Mouse (Mus musculus): Measurements from ENCODE around the gene Rbm4. TPM values are rescaled to one million over a fixed set of nuclear protein-coding genes. Genes with fewer than 3 reads are reported as not detected.

Gene Rbm4
- polyA plus RNA-seq, 1 experiment from 2014 or later, result 22.2 TPM

DNA sequence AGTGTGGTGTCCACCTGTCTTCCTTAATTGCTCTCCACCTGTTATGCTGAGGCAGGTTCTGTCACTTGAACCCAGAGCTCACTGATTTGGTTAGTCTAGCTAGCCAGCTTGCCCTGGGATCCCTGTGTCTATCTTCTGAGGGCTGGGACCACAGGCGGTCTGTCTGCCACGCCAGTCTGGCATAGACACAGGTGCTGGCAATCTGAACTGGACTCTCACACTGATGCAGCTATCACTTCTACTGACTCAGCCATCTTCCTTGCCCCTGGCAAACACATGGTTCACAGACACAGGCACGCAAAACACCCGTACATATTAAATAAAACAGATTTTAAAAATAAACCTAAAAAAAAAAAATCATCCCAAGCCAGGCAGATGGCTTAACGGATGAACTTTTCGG is 43.3 kb upstream of the Rbm4 start:
- Histone ChIP-seq H3K9me3 (ENCODE audit: control insufficient read depth, low read length) (no peaks in the 10 kb centered on the region), H3K4me3 (ENCODE audit: low read depth, low read length) (no peak overlapping the region), H3K4me1 (replicated peaks; ENCODE audit: control insufficient read depth, insufficient read depth) (no peaks in the 10 kb centered on the region; the same call in 1 of the 2 replicates), H3K4me2 (replicated peaks; ENCODE audit: low read depth) (no peak overlapping the region), H3K36me3 (ENCODE audit: control insufficient read depth, insufficient read depth, low read length) (no peaks in the 10 kb centered on the region; the same call in 1 of the 2 replicates), H3K27ac (replicated peaks) (no peak overlapping the region), H3K9ac (ENCODE audit: low read length) (no peak overlapping the region), H3K27me3 (ENCODE audit: control insufficient read depth, insufficient read depth, low read length) (0 out of 2 replicates have a peak, but pooled peaks cover 2% of the 10 kb centered on the region)
- WGBS, result 89% methylated on average over 6 of the region's 6 CpGs
- no peak for TF ChIP-seq CTCF (IDR thresholded peaks at IDR 0.05; ENCODE audit: low read depth)
- no peak for ATAC-seq (ENCODE audit: low FRiP score, low TSS enrichment)
- no peak for DNase-seq (ENCODE audit: low spot score)

DNA sequence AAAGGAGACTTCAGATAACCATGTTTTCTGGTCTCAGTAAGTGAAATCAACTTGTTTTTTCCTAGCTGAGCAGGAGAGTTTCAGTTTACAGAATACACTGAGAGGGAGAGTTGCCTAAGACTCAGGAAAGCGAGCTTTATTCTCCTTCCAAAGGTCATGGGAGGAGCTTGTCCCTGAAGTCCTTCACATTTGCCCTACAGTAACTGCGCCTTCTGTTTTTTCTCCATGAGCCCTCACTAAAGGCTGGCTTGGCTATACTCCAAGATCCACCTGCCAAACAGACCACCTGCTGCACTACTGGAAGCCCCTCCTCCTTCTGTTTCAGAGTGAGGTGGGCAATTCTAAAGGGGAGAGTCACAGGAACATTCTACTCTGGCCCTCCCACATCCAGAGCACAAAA is 42.4 kb upstream of the Rbm4 start:
- Histone ChIP-seq H3K9me3 (ENCODE audit: control insufficient read depth, low read length) (no peaks in the 10 kb centered on the region), H3K4me1 (replicated peaks; ENCODE audit: control insufficient read depth, insufficient read depth) (no peaks in the 10 kb centered on the region; the same call in 1 of the 2 replicates), H3K27me3 (ENCODE audit: control insufficient read depth, insufficient read depth, low read length) (no peaks in the 10 kb centered on the region), H3K4me2 (replicated peaks; ENCODE audit: low read depth) (no peak overlapping the region), H3K9ac (ENCODE audit: low read length) (no peak overlapping the region), H3K27ac (replicated peaks) (no peak overlapping the region), H3K36me3 (ENCODE audit: control insufficient read depth, insufficient read depth, low read length) (no peaks in the 10 kb centered on the region; the same call in 1 of the 2 replicates), H3K4me3 (ENCODE audit: low read depth, low read length) (no peak overlapping the region)
- 54% methylated on average over 2 of the region's 2 CpGs for WGBS
- TF ChIP-seq EP300 (optimal IDR thresholded peaks at IDR 0.05) (no peak), CTCF (IDR thresholded peaks at IDR 0.05; ENCODE audit: low read depth) (no peak)
- no peak for DNase-seq (ENCODE audit: low spot score)
- ATAC-seq (ENCODE audit: low FRiP score, low TSS enrichment), result no peak

DNA sequence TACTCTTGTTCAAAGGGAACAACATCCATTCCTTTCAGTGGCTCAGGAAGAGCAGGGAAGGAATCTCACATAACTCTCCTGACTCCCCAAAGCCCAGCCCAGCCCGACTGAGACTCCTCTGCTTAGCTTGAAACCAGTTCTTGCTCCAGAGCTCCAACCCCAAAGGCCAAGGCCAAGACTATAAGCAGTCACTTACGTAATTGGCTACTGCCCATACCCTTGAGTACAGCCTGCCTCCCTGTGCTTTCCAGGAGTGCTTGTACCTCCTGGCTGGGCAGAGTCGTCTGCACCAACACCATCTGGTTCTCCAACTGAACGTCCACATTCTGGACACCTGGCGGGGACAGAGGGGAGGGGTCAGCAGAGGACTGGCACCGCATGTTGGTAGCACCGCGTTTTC is 40.3 kb upstream of the Rbm4 start:
- Histone ChIP-seq H3K36me3 (ENCODE audit: control insufficient read depth, insufficient read depth, low read length) (no peaks in the 10 kb centered on the region; the same call in 1 of the 2 replicates), H3K27ac (replicated peaks) (no peak overlapping the region), H3K9me3 (ENCODE audit: control insufficient read depth, low read length) (no peaks in the 10 kb centered on the region), H3K9ac (ENCODE audit: low read length) (no peak overlapping the region), H3K4me2 (replicated peaks; ENCODE audit: low read depth) (no peak overlapping the region), H3K27me3 (ENCODE audit: control insufficient read depth, insufficient read depth, low read length) (no peaks in the 10 kb centered on the region), H3K4me3 (ENCODE audit: low read depth, low read length) (no peak overlapping the region), H3K4me1 (replicated peaks; ENCODE audit: control insufficient read depth, insufficient read depth) (no peaks in the 10 kb centered on the region)
- TF ChIP-seq CTCF (IDR thresholded peaks at IDR 0.05; ENCODE audit: low read depth), result no peak
- TF ChIP-seq EP300 (optimal IDR thresholded peaks at IDR 0.05), result no peak
- ATAC-seq (ENCODE audit: low FRiP score, low TSS enrichment) (no peak), DNase-seq (ENCODE audit: low spot score) (no peak)
- WGBS, result 87% methylated on average over 8 of the region's 8 CpGs

DNA sequence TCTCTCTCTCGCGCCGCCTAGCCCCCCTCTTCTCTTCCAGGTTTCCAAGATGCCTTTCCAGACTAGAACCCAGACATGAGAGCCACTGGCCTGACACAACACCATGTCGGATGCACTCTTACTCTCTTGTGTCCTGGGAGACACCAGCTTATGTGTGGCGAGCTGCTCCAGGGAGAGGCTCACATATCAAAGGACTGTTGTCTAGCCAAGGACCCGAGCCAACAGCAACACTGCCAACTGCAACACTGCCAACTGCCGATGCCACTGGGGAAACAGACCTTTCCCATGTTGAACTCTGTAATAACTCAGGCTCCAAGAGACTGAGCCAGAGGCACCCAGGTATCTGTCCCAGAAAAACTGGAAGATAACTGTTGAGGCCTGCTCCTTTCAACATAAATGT is 35.5 kb upstream of the Rbm4 start:
- H3K4me1 ChIP-seq (replicated peaks; ENCODE audit: control insufficient read depth, insufficient read depth), result no peaks in the 10 kb centered on the region
- H3K9me3 ChIP-seq (ENCODE audit: control insufficient read depth, low read length), result no peaks in the 10 kb centered on the region
- no peak overlapping the region for H3K9ac ChIP-seq (ENCODE audit: low read length)
- DNase-seq (ENCODE audit: low spot score) (no peak), ATAC-seq (ENCODE audit: low FRiP score, low TSS enrichment) (no peak)
- no peak overlapping the region for H3K27ac ChIP-seq (replicated peaks)
- H3K27me3 ChIP-seq (ENCODE audit: control insufficient read depth, insufficient read depth, low read length), result no peaks in the 10 kb centered on the region
- no peak overlapping the region for H3K4me3 ChIP-seq (ENCODE audit: low read depth, low read length)
- H3K4me2 ChIP-seq (replicated peaks; ENCODE audit: low read depth), result no peak overlapping the region
- TF ChIP-seq EP300 (optimal IDR thresholded peaks at IDR 0.05) (no peak), CTCF (IDR thresholded peaks at IDR 0.05; ENCODE audit: low read depth) (no peak)
- peaks cover 8% of the 10 kb centered on the region; the same call in 1 of the 2 replicates for H3K36me3 ChIP-seq (ENCODE audit: control insufficient read depth, insufficient read depth, low read length)
- 58% methylated on average over 7 of the region's 7 CpGs for WGBS

DNA sequence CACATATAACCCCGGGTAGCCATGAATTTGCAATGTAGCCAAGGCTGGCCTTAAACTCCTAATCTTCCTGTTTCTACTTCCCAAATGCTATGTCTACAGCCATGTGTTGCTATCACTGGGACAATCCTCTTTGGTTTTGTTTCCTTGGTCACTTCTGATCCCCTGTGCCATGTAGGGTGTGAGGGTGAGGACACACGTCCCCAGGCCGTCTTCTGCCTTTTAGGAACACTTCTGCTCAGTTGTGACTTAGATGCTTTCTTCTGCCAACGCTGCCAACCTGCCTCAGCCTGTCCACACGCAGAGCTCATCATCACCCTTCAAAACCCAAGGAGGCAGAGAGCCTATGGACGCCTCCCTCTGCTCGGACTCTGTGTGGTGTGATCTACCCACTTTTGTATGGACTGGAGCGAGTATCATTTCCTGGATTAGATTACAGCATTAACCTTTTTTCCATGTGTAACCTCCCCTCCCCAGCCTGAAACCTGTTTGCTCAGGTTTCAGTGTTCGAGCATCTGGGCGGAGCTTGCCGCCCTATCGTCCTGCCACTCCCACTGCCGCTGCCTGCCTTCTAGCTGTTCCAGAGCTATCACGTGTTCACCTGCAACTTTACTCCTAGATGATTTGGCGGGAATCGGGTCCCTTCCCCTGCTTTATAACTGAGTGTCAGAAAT is 34.9 kb upstream of the Rbm4 start:
- Histone ChIP-seq H3K27me3 (ENCODE audit: control insufficient read depth, insufficient read depth, low read length) (no peaks in the 10 kb centered on the region), H3K36me3 (ENCODE audit: control insufficient read depth, insufficient read depth, low read length) (peaks cover 8% of the 10 kb centered on the region; the same call in 1 of the 2 replicates), H3K4me1 (replicated peaks; ENCODE audit: control insufficient read depth, insufficient read depth) (no peaks in the 10 kb centered on the region), H3K9me3 (ENCODE audit: control insufficient read depth, low read length) (no peaks in the 10 kb centered on the region), H3K27ac (replicated peaks) (peak overlapping the region; percentile 63), H3K4me2 (replicated peaks; ENCODE audit: low read depth) (no peak overlapping the region), H3K9ac (ENCODE audit: low read length) (no peak overlapping the region), H3K4me3 (ENCODE audit: low read depth, low read length) (no peak overlapping the region)
- TF ChIP-seq EP300 (optimal IDR thresholded peaks at IDR 0.05) (no peak), CTCF (IDR thresholded peaks at IDR 0.05; ENCODE audit: low read depth) (no peak)
- ATAC-seq (ENCODE audit: low FRiP score, low TSS enrichment) (peak; percentile 89), DNase-seq (ENCODE audit: low spot score) (peak; percentile 87)
- WGBS, result 45% methylated on average over 16 of the region's 16 CpGs

DNA sequence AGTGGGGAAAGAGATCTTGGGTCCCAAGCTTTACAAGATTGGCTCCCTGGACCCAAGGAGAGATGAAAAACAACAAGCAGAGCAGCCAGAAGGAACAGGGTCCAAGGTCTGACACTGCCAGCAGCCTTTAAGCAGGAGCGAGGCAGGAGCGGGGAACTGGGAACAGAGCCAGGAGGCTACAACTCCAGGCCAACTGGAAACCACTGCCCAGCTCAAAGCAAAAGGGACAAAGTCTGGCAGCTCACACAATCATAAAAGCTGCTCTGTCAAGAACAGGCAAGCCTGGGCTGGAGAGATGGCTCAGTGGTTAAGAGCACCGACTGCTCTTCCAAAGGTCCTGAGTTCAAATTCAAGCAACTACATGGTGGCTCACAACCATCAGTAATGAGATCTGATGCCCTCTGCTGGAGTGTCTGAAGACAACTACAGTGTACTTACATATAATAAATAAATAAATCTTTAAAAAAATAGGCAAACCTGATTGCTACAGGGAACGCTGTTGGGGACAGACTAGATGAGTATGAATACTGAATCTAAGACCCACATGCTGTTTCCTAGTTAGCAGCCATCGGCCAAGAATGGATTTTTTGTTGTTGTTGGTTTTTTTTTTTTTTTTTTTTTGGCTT is 27.1 kb upstream of the Rbm4 start:
- Histone ChIP-seq H3K36me3 (ENCODE audit: control insufficient read depth, insufficient read depth, low read length) (peaks cover 6% of the 10 kb centered on the region; the same call in 1 of the 2 replicates), H3K4me1 (replicated peaks; ENCODE audit: control insufficient read depth, insufficient read depth) (no peaks in the 10 kb centered on the region), H3K4me2 (replicated peaks; ENCODE audit: low read depth) (no peak overlapping the region), H3K27me3 (ENCODE audit: control insufficient read depth, insufficient read depth, low read length) (no peaks in the 10 kb centered on the region), H3K4me3 (ENCODE audit: low read depth, low read length) (no peak overlapping the region), H3K9me3 (ENCODE audit: control insufficient read depth, low read length) (no peaks in the 10 kb centered on the region), H3K9ac (ENCODE audit: low read length) (no peak overlapping the region), H3K27ac (replicated peaks) (no peak overlapping the region)
- TF ChIP-seq EP300 (optimal IDR thresholded peaks at IDR 0.05), result no peak
- TF ChIP-seq CTCF (IDR thresholded peaks at IDR 0.05; ENCODE audit: low read depth), result peak; percentile 56
- ATAC-seq (ENCODE audit: low FRiP score, low TSS enrichment), result peak; percentile 75
- 39% methylated on average over 5 of the region's 5 CpGs for WGBS
- peak; percentile 88 for DNase-seq (ENCODE audit: low spot score)

All from stomach, postnatal 0 days (tissue).